Mouse (Mus musculus) forebrain, embryonic 10.5 days (tissue): ENCODE data around the gene 1700025C18Rik. TPM values are rescaled to one million over a fixed set of nuclear protein-coding genes. Genes with fewer than 3 reads are reported as not detected.

ENCODE experiments used
- DNase-seq: peaks from one replicate; pipeline ENCODE4 v3.0.0-alpha.2; 2017; ENCODE audit warnings: low spot score; ENCODE audit errors: extremely low spot score
- H3K27ac ChIP-seq: fragments of 300-500 bp; sonication (generic); 2 replicates; pipeline ENCODE4 v1.5.1; 2016; ENCODE audit warnings: mild to moderate bottlenecking
- H3K27me3 ChIP-seq: fragments of 300-500 bp; sonication (generic); 2 replicates; pipeline ENCODE4 v1.6.1; 2016; ENCODE audit warnings: mild to moderate bottlenecking; ENCODE audit not compliant: poor library complexity, severe bottlenecking
- H3K36me3 ChIP-seq: fragments of 300-500 bp; sonication (generic); replicated peaks from 2 replicates; pipeline ENCODE4 v1.6.1; 2016; ENCODE audit warnings: mild to moderate bottlenecking, moderate library complexity
- H3K4me1 ChIP-seq: fragments of 300-500 bp; sonication (generic); 2 replicates; pipeline ENCODE4 v1.6.1; 2016
- H3K4me3 ChIP-seq: fragments of 300-500 bp; sonication (generic); 2 replicates; pipeline ENCODE4 v1.5.1; 2016; ENCODE audit warnings: mild to moderate bottlenecking, moderate library complexity
- H3K9me3 ChIP-seq: fragments of 300-500 bp; sonication (generic); 2 replicates; pipeline ENCODE4 v1.6.1; 2016; ENCODE audit warnings: mild to moderate bottlenecking, moderate library complexity
- WGBS: fragments of 180-500 bp; shearing (Covaris S2); methylation state at CpG from one replicate; pipeline ENCODE4 v1.1.7; 2016; 5-methylcytosine and 5-hydroxymethylcytosine counted together
- polyA plus RNA-seq: library from polyadenylated mRNA; unstranded; fragments of >200 nt; fragmentation: Nextera tagmentation; extraction: Ambion mirVana; gene quantifications from 2 replicates; pipeline ENCODE4 v1.2.1, GENCODE M21; 2016

1700025C18Rik gene
- polyA plus RNA-seq, 1 experiment from 2014 or later: not detected

DNA sequence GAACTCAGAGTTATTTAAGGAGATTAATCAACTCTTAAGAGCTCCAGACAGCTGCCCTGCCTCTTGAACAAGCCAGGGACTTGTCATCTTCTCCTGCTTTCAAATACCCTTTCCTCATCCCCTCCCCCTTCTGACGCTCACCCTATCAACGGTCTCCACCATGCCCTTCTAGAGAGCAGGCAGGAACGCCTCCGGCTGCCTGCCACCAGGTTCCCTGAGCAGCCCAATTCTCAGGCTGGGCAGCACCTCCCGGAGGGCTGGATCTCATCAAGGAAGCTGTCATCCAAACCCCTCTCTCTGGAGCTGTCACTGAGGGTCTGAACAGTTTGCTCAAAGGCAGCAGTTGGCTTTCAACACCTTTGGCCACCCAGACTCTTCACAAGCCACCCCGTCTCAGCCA is 10.2 kb upstream of the 1700025C18Rik start:
- no peak for DNase-seq
- WGBS: 14% methylated on average over 6 of the region's 6 CpGs

DNA sequence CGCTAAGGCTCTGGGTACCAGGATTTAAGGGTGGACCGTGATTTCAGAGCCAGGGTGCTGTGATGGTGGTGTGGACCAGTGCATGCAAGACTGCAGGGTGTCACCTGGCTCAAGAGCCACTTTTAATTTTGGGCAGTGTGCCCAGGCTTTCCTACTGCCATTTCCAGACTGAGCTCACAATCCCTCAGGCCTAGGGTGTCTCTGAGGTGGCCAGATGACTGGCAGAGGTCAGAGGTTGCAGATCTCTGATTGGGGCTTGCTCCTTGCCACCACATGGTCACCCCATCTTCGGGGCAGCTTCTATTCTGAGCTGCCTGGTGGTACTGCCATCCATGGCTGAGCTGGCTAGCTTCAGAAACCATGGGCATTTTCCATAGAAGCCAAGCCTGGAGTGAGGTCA is 8.3 kb upstream of the 1700025C18Rik start:
- H3K27ac ChIP-seq: no peak overlapping the region
- 83% methylated on average over 3 of the region's 3 CpGs for WGBS
- no peak for DNase-seq
- H3K4me3 ChIP-seq: no peak overlapping the region
- H3K36me3 ChIP-seq: no peaks in the 10 kb centered on the region
- H3K9me3 ChIP-seq: no peaks in the 10 kb centered on the region
- peaks cover 55% of the 10 kb centered on the region for H3K4me1 ChIP-seq
- peaks cover 98% of the 10 kb centered on the region for H3K27me3 ChIP-seq

More for the DNA sequence above, 10.2 kb upstream of the 1700025C18Rik start:
- Histone ChIP-seq H3K4me3 (no peak overlapping the region), H3K9me3 (no peaks in the 10 kb centered on the region), H3K36me3 (no peaks in the 10 kb centered on the region), H3K27me3 (peaks cover 96% of the 10 kb centered on the region), H3K4me1 (peaks cover 52% of the 10 kb centered on the region), H3K27ac (peak overlapping the region; percentile 65)

DNA sequence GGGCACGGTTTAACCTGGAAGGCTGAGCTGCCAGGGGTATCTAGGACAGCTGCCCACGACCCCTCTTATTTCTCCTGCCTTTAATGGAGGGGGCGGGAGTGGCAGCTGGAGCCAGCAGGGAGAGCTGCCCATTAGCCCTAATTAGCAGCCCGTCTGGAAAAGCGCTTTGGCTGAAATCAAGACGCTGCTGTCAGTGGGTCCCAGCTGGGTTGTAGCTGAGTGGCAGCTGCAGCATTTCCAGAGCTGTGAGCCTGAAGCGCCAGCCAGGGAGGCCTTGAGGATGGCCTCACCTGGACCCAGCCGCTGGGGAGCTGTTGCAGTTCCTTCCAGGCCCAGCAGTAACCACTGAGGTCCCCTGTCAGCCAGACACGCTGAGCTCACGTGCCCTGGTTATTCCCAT is 5.8 kb upstream of the 1700025C18Rik start:
- H3K4me1 ChIP-seq: peaks cover 74% of the 10 kb centered on the region
- DNase-seq: no peak
- H3K4me3 ChIP-seq: no peak overlapping the region
- H3K36me3 ChIP-seq: no peaks in the 10 kb centered on the region
- H3K27me3 ChIP-seq: peaks cover 88% of the 10 kb centered on the region
- WGBS: 22% methylated on average over 10 of the region's 10 CpGs
- no peaks in the 10 kb centered on the region for H3K9me3 ChIP-seq
- H3K27ac ChIP-seq: peak overlapping the region; percentile 56

DNA sequence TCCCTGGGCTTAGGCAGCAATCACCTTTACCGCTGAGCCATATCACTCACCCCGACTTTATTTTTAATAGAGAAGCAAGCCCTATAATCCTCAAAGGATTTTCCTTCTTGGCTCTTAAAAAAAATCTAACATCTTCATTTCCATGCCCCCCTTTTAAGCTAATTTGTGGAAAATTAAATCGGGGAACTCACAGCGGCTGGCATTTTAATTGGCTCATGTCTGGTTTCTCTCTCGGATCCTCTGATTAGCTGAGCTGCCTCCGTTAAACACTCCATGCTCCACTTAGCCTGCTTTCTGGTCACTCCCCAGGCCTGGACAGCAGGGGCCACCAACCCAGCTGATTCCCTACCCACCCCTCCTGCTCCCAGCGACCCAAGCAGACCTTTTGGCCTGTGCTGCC is 1.8 kb upstream of the 1700025C18Rik start:
- Histone ChIP-seq H3K27me3 (peaks cover 68% of the 10 kb centered on the region), H3K27ac (peak overlapping the region; percentile 44; the same call in 1 of the 2 replicates), H3K36me3 (no peaks in the 10 kb centered on the region), H3K4me1 (peaks cover 52% of the 10 kb centered on the region), H3K9me3 (no peaks in the 10 kb centered on the region), H3K4me3 (no peak overlapping the region)
- WGBS: 44% methylated on average over 7 of the region's 7 CpGs
- DNase-seq: no peak

DNA sequence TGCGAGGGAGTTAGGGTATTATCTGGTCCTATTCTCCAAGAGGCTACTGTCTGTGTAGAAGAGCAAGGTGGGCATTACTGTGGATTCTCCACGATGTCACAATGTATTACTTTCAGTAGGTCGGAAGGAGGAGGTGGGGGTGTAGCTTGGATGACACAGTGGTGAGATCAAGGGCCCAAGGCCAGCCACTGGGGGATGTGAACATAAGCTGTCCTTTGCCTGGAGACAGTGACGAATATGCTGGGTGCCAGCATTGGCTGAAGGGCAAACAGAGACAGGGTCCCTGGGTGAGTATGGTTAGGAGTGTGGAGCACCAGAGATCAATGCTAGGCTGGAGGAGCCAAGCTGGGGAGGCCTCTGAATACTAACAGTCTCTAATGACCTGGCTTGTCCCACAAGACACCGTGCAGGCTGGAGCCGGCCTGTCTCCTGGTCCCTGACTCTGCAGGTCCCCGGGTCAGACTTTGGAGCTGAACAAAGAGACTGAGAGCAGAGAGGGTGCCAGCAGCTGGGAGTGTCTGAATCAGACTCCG is 949 bp upstream of the 1700025C18Rik start:
- peaks cover 59% of the 10 kb centered on the region for H3K27me3 ChIP-seq
- no peak overlapping the region for H3K4me3 ChIP-seq
- no peaks in the 10 kb centered on the region for H3K9me3 ChIP-seq
- no peak overlapping the region for H3K27ac ChIP-seq
- peaks cover 43% of the 10 kb centered on the region for H3K4me1 ChIP-seq
- H3K36me3 ChIP-seq: no peaks in the 10 kb centered on the region
- no peak for DNase-seq
- 77% methylated on average over 8 of the region's 8 CpGs for WGBS

DNA sequence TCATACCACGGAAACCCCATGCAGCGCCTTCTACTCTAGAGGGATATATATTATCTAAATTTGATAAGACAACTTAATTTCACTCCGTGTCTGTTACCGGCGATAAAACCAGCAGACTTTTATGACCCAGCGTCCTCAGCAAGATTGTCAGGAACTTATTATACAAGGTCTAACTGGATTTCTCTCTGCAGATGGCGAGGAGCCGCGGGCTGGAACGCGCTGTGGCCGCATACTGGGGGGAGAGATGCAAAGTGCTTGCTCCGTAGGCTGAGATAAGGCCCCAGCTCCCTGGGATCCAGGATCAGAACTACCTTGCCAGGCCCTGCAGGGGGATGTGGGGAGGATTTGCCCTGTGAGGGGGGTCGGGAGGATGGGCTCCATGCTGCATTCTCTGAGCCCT is 1.1 kb downstream of the 1700025C18Rik start:
- H3K27me3 ChIP-seq: peaks cover 45% of the 10 kb centered on the region
- no peak for DNase-seq
- H3K4me1 ChIP-seq: peaks cover 28% of the 10 kb centered on the region
- no peaks in the 10 kb centered on the region for H3K9me3 ChIP-seq
- H3K27ac ChIP-seq: no peak overlapping the region
- 52% methylated on average over 14 of the region's 14 CpGs for WGBS
- H3K36me3 ChIP-seq: no peaks in the 10 kb centered on the region
- H3K4me3 ChIP-seq: no peak overlapping the region

DNA sequence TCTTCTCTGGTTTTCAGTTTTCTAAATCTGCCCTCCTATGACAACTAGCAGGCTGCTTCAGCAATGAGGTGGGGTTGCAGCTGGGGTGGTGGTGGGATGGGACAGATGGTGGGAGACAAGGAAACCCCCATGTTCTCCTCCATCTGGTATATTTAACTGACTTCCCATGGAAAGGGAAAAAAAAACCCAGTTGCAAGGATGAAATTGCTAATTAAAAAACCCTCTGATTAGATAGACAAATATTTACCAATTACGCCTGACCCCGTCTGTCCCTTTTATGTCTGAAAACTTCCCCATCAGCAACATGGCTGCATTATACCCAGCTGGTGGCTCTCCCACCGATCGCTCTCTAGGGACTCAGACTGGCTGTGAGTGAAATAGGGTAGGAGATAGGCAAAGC is 3.9 kb downstream of the 1700025C18Rik start:
- H3K27ac ChIP-seq: 0 out of 2 replicates have a peak overlapping the region, but pooled peaks have one; percentile 15
- WGBS: 84% methylated on average over 4 of the region's 4 CpGs
- no peak for DNase-seq
- H3K9me3 ChIP-seq: no peaks in the 10 kb centered on the region
- H3K36me3 ChIP-seq: no peaks in the 10 kb centered on the region
- peaks cover 9% of the 10 kb centered on the region for H3K4me1 ChIP-seq
- H3K4me3 ChIP-seq: no peak overlapping the region
- H3K27me3 ChIP-seq: peaks cover 38% of the 10 kb centered on the region

DNA sequence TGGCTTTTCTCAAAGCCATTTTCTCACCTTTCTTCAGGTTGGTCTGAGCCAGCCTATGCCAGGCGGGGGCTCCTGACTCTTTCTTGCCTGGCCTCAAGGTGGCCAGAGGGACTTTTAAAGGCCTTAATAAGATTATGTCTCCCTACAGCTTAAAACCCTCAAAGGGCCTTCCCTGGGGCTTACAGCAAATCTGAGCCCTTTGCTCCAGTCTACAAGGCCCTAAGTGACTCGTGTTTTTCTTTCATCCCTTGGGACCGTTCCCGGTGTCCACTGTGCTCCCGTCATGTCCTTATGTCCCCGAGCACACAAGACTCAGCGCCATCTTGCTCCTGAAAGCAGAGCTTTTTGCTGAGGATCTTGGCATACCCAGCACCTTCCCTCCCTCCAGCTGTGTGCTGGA is 9.3 kb downstream of the 1700025C18Rik start:
- WGBS: 6% methylated on average over 7 of the region's 7 CpGs
- peaks cover 48% of the 10 kb centered on the region for H3K4me1 ChIP-seq
- no peak overlapping the region for H3K27ac ChIP-seq
- no peaks in the 10 kb centered on the region for H3K9me3 ChIP-seq
- H3K4me3 ChIP-seq: no peak overlapping the region
- peaks cover 71% of the 10 kb centered on the region for H3K27me3 ChIP-seq
- no peaks in the 10 kb centered on the region for H3K36me3 ChIP-seq
- DNase-seq: no peak

DNA sequence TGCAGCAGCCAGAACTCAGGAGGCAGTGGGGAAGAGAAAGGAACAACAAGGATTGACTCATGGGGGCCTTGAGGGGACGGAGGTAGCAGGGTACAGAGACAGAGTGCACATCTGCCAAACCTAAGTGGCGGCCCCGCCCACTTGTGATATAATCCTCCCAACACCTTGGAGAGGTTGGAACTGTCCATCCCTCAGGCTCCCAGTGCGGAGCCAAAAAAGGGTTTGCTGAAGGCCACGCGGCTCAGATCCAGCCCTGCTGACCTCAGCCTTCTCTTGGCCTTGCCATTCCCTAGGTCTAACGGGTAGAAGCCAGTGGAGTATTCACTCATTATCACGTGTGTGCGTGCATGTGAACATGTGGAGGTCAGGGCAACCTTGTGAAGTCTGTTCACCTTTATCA is 9.9 kb downstream of the 1700025C18Rik start:
- 19% methylated on average over 9 of the region's 9 CpGs for WGBS

DNA sequence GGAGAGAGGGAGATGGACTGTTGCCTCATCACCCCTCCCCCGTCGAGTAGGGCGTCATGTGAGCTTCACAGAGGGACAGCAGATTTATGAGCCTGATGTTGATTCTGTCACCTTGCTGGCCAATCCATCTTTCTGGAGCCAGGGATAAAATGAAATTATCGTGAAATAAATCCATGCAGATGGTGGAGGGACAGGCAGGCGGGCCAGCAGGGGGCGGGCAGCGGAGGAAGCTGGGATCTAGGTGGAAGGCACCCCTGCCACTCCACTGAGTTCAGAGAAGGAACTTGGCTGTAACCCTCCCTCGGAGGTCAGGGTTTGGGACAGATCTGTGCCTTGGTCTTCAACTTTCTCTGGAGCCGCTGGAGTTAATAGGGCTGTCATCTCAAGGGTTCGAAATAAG is 11.9 kb downstream of the 1700025C18Rik start:
- Histone ChIP-seq H3K27ac (no peak overlapping the region), H3K9me3 (no peaks in the 10 kb centered on the region), H3K4me1 (peaks cover 55% of the 10 kb centered on the region), H3K4me3 (no peak overlapping the region), H3K27me3 (peaks cover 86% of the 10 kb centered on the region), H3K36me3 (no peaks in the 10 kb centered on the region)
- 34% methylated on average over 10 of the region's 10 CpGs for WGBS
- no peak for DNase-seq

More for the DNA sequence above, 9.9 kb downstream of the 1700025C18Rik start:
- H3K27ac ChIP-seq: no peak overlapping the region
- peaks cover 75% of the 10 kb centered on the region for H3K27me3 ChIP-seq
- no peaks in the 10 kb centered on the region for H3K36me3 ChIP-seq
- no peak for DNase-seq
- no peak overlapping the region for H3K4me3 ChIP-seq
- no peaks in the 10 kb centered on the region for H3K9me3 ChIP-seq
- H3K4me1 ChIP-seq: peaks cover 54% of the 10 kb centered on the region

DNA sequence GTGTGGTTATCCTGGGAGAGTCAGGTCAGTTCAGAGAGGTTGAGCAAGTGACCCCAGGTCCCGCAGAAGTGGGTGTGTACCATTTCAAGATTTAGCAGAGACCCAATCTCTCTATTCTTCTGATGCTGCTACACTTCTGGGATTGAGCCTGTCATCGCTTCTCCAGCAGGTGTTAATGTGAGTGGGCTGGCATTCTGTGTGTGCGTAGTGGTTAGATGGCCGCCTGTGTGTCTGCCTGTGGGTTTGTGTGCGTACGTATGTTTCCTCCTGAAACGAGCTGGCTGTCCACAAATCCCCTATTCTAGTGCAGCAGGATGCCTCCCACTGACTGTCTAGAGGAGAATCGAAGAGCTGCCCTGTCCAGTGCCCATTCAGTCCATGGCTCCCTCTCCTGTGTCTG is 12.5 kb downstream of the 1700025C18Rik start:
- Histone ChIP-seq H3K27ac (no peak overlapping the region), H3K4me3 (no peak overlapping the region), H3K27me3 (peaks cover 92% of the 10 kb centered on the region), H3K36me3 (no peaks in the 10 kb centered on the region), H3K4me1 (peaks cover 59% of the 10 kb centered on the region), H3K9me3 (no peaks in the 10 kb centered on the region)
- 61% methylated on average over 8 of the region's 8 CpGs for WGBS
- DNase-seq: no peak

DNA sequence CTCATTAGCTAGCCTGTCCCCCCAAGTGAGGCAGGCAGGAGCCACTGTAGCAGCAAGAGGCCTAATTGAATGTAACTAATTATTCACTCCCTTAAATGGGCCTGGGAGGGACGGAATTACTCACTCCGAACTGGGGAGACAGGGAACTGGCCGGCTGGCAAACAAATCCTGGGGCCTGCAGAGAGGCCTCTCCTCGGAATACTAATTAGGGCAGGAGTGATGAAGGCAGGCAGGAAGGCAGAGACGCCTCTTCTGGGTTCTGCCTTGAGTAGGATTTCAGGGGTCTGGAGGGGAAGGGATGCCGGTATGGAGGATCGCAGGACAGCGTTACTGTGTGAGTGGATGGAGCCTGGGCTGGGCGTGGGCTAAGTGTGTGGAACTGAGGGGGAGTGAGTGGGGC is 13.5 kb downstream of the 1700025C18Rik start:
- H3K4me3 ChIP-seq: peak overlapping the region; percentile 23; the same call in 1 of the 2 replicates
- no peaks in the 10 kb centered on the region for H3K36me3 ChIP-seq
- peak overlapping the region; percentile 56 for H3K27ac ChIP-seq
- DNase-seq: peak; percentile 54
- H3K4me1 ChIP-seq: peaks cover 59% of the 10 kb centered on the region
- 1% methylated on average over 9 of the region's 9 CpGs for WGBS
- H3K27me3 ChIP-seq: peaks cover 100% of the 10 kb centered on the region
- H3K9me3 ChIP-seq: no peaks in the 10 kb centered on the region

DNA sequence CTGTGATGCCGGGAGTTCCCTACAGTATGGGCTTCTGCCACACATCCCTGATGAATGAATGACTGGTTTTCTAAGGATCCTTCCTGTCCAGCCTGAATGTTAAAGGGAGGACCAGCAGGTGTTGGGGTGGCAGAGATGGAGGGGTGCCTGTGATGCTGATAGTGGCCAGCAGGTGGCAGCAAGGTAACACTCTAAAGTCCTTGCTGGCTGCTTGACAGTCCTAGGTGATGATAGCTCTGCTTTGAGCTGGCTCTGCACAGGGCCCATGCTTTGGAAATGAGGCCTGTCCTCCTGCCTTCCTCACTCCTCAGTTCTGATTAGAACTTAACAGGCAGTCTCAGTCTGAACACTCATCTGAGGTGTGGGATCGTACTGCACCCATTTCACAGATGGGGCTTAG is 15.6 kb downstream of the 1700025C18Rik start:
- WGBS: 30% methylated on average over 2 of the region's 2 CpGs
- no peak overlapping the region for H3K4me3 ChIP-seq
- peak; percentile 82 for DNase-seq
- H3K9me3 ChIP-seq: no peaks in the 10 kb centered on the region
- H3K4me1 ChIP-seq: peaks cover 55% of the 10 kb centered on the region
- H3K27me3 ChIP-seq: peaks cover 99% of the 10 kb centered on the region
- no peak overlapping the region for H3K27ac ChIP-seq
- H3K36me3 ChIP-seq: no peaks in the 10 kb centered on the region
